Mouse (Mus musculus): ENCODE results near the gene Macrod2. TPM values are rescaled to one million over a fixed set of nuclear protein-coding genes. Genes with fewer than 3 reads are reported as not detected.

The Macrod2 gene
- polyA plus RNA-seq, 1 experiment from 2014 or later: 34.2 TPM

DNA sequence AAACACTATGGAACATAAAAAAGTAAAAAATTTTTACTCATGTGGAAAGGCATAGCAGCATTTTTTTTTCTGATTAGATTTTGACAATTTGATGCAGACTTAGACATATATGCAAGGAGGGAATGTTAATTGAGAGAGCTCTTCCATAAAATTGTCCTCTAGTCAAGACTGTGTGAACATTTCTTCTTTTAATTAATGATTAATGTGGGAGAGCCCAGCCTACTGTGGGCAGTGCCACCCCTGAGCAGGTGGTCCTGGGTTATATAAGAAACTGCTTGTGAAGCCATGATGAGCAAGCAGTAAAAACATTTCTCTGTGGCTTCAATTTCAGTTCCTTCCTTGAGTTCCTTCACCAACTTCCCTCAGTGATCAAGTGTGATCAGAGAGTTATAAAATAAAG lies 730.5 kb downstream of the Macrod2 start:
- no peak for DNase-seq (ENCODE audit: extremely low spot score, low spot score)
- no peaks in the 10 kb centered on the region for H3K9me3 ChIP-seq
- H3K36me3 ChIP-seq (replicated peaks): no peaks in the 10 kb centered on the region
- H3K4me3 ChIP-seq: no peak overlapping the region
- no peak overlapping the region for H3K27ac ChIP-seq
- no peaks in the 10 kb centered on the region for H3K27me3 ChIP-seq (ENCODE audit: poor library complexity, severe bottlenecking)
- 0 out of 2 replicates have a peak, but pooled peaks cover 4% of the 10 kb centered on the region for H3K4me1 ChIP-seq

DNA sequence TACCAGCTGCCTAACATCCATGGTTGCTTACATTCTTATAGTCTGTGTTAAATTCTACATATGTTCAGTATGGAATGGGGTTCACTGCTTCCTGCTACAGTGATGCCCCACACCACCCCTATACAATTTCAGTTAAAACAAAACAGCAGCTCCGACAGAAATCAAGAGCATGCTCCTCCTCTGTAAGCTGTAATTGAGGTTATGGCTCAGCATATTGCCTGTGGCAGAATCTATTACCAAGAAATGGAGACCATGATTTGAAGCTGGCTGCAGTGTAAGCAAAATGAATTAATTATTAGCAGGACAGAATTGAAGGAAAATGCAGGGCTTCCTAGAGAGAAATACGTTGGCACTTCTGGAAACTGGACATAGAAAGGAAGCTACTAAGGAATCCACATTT lies 747.2 kb downstream of the Macrod2 start:
- WGBS: 71% methylated on average over 2 of the region's 2 CpGs
- Histone ChIP-seq H3K27ac (no peak overlapping the region), H3K4me3 (no peak overlapping the region), H3K9me3 (no peaks in the 10 kb centered on the region), H3K36me3 (replicated peaks) (no peaks in the 10 kb centered on the region), H3K27me3 (ENCODE audit: poor library complexity, severe bottlenecking) (no peaks in the 10 kb centered on the region), H3K4me1 (no peaks in the 10 kb centered on the region)
- no peak for DNase-seq (ENCODE audit: extremely low spot score, low spot score)

DNA sequence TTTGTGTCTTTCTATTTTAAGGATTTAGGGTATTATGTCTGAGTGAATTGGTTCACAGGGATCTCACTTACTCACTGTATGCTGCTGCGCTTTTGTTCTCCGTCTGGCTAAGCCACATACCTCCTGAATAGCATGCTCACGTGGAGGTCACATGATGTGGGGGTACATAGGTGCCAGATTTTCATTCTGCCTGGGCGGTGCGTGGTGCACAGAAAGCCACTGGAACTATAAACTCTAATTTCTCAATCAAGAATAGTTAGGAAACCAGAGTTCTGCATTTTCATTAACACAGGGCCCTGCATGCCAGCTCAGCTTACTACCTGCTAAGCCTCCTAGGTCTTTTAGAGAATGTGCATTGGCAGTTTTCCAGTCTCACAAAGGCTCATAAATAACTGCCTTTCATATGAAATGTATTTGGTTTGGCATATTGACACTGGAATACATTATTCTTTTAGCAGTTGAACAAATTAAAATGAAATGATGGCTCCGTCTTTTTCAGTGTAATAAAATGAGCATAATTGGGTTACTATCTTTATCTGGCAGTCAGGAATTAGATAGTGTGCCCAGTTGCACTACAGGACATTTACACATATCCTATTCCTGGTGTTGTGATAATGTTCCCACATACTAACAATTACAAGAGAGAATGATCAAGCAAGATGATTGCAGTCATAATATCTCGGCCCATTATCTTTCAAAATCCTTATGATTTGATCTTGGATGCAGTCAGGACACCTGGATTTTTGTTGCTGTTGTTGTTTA lies 757.1 kb downstream of the Macrod2 start:
- peaks cover 34% of the 10 kb centered on the region for H3K4me1 ChIP-seq
- no peak overlapping the region for H3K4me3 ChIP-seq
- WGBS: 55% methylated on average over 7 of the region's 7 CpGs
- no peaks in the 10 kb centered on the region for H3K36me3 ChIP-seq (replicated peaks)
- H3K27ac ChIP-seq: 0 out of 2 replicates have a peak overlapping the region, but pooled peaks have one; percentile 30
- DNase-seq (ENCODE audit: extremely low spot score, low spot score): peak; percentile 20
- H3K9me3 ChIP-seq: no peaks in the 10 kb centered on the region
- peaks cover 47% of the 10 kb centered on the region for H3K27me3 ChIP-seq (ENCODE audit: poor library complexity, severe bottlenecking)

DNA sequence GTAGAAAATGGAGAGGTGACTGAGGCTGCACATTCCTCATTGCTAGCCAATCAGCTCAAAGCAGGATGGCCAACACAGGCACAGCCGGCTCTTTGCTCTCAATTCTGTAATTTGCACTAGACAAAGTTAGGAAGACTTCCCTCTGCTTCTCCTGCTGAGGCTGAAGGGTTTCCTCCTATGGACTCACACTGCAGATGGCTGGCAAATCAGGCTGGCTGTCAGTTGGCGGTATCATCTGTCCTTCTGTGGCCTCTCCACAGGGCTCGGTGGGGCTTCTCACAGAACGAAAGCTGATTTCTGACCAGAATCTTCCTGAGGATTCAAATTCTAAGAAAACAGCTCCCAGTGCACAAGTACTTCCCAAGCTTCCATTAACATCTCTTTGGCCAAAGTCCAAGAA lies 760.9 kb downstream of the Macrod2 start:
- H3K4me1 ChIP-seq: peaks cover 51% of the 10 kb centered on the region
- H3K27ac ChIP-seq: peak overlapping the region; percentile 61
- H3K9me3 ChIP-seq: no peaks in the 10 kb centered on the region
- H3K27me3 ChIP-seq (ENCODE audit: poor library complexity, severe bottlenecking): peaks cover 43% of the 10 kb centered on the region
- no peaks in the 10 kb centered on the region for H3K36me3 ChIP-seq (replicated peaks)
- H3K4me3 ChIP-seq: no peak overlapping the region
- peak; percentile 24 for DNase-seq (ENCODE audit: extremely low spot score, low spot score)
- 64% methylated on average over 4 of the region's 4 CpGs for WGBS

DNA sequence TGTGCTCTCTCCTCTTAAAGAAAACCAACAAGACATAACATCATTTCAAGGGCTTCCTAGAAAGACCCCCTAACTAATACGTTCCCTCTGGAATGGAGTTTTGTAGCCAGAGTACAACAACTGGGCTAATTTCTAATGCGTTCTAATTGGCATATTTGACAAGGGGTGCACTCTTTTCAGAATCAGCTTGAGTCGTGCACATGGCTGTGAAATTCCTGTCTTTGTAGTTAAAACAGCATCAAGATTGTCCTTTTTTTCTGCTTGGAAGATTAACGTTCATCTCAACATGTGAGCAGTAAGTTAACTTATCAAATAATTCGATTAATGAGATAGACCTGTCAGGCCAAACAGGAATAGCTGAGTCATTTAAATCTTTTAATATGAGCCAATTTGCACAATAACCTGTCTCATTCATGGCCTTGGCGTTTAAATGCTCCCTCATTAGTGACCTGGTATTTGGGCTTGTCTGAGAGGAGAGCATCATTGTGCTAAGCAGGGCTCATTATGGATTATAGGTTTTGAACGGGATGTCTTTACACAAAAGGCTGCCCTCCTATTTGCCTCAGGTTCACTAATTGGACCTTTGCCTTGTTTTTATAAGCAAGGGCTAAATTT lies 762.0 kb downstream of the Macrod2 start:
- 39% methylated on average over 7 of the region's 7 CpGs for WGBS
- Histone ChIP-seq H3K27ac (peak overlapping the region; percentile 61), H3K9me3 (no peaks in the 10 kb centered on the region), H3K4me1 (peaks cover 40% of the 10 kb centered on the region), H3K4me3 (no peak overlapping the region), H3K27me3 (ENCODE audit: poor library complexity, severe bottlenecking) (peaks cover 51% of the 10 kb centered on the region), H3K36me3 (replicated peaks) (no peaks in the 10 kb centered on the region)
- peak; percentile 23 for DNase-seq (ENCODE audit: extremely low spot score, low spot score)

DNA sequence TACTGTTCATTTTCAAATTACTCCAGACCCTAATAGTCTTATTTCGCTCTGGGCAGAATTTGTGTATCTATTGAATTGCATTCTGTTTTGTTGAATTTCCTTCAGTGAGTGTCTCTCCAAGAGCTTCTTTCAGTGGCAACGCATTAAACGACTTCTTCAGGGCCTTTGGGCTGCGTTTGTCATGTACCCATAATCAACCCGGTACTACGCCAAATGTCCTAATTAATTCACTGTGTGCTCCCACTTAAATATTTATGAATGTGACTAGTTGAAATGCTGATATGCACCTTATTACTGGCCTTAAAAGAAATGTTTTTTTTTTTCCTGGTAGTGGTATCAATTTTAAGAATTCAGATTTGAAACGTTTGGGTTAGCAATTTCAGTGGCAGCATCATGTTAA lies 763.1 kb downstream of the Macrod2 start:
- 64% methylated on average over 7 of the region's 7 CpGs for WGBS
- H3K9me3 ChIP-seq: no peaks in the 10 kb centered on the region
- DNase-seq (ENCODE audit: extremely low spot score, low spot score): no peak
- no peak overlapping the region for H3K27ac ChIP-seq
- peaks cover 33% of the 10 kb centered on the region for H3K4me1 ChIP-seq
- no peaks in the 10 kb centered on the region for H3K36me3 ChIP-seq (replicated peaks)
- H3K4me3 ChIP-seq: no peak overlapping the region
- peaks cover 44% of the 10 kb centered on the region for H3K27me3 ChIP-seq (ENCODE audit: poor library complexity, severe bottlenecking)

DNA sequence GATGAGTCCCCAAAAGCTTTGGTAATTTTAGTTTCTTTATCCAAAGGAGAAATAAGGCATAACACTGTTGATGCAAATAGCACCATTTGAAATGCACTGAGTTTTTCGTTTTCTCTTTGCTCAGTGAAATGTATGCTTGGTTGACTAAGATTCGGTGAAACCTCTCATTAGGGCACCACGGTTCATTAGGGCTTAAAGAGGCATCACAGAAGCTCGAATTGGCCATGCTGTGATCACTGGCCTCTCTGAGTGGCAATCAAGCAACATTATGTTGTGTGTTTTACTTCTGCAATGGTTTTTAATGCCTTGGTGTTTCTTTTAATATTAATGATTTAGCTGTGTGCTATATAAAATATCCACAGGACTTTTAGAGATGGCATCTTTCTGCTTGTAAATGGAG lies 768.8 kb downstream of the Macrod2 start:
- no peak overlapping the region for H3K4me3 ChIP-seq
- H3K27me3 ChIP-seq (ENCODE audit: poor library complexity, severe bottlenecking): peaks cover 26% of the 10 kb centered on the region
- H3K4me1 ChIP-seq: peaks cover 18% of the 10 kb centered on the region
- 10% methylated on average over 4 of the region's 4 CpGs for WGBS
- H3K9me3 ChIP-seq: no peaks in the 10 kb centered on the region
- no peaks in the 10 kb centered on the region for H3K36me3 ChIP-seq (replicated peaks)
- H3K27ac ChIP-seq: no peak overlapping the region
- DNase-seq (ENCODE audit: extremely low spot score, low spot score): no peak

DNA sequence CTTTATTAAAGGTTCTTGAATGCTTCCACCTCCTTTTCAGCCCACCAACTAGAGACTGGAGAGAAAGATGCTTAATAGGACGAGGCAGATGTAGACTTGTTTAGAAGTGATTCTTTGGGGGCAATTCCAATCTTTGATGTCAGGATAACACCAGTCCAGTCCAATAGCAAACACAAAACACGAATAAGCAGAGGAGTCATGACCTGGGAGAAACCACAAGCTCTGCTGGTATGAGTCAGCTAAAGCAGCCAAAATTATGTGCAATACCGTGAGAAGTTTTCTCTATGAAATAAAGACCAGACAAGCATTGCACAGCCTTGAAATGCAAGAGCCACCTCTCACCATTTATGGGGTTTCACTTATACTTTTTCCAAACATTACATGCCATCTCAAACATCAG lies 774.5 kb downstream of the Macrod2 start:
- H3K4me1 ChIP-seq: peaks cover 7% of the 10 kb centered on the region
- peaks cover 10% of the 10 kb centered on the region for H3K27me3 ChIP-seq (ENCODE audit: poor library complexity, severe bottlenecking)
- H3K9me3 ChIP-seq: no peaks in the 10 kb centered on the region
- H3K36me3 ChIP-seq (replicated peaks): no peaks in the 10 kb centered on the region
- no peak overlapping the region for H3K27ac ChIP-seq
- 85% methylated on average over 3 of the region's 3 CpGs for WGBS
- DNase-seq (ENCODE audit: extremely low spot score, low spot score): no peak
- H3K4me3 ChIP-seq: no peak overlapping the region

DNA sequence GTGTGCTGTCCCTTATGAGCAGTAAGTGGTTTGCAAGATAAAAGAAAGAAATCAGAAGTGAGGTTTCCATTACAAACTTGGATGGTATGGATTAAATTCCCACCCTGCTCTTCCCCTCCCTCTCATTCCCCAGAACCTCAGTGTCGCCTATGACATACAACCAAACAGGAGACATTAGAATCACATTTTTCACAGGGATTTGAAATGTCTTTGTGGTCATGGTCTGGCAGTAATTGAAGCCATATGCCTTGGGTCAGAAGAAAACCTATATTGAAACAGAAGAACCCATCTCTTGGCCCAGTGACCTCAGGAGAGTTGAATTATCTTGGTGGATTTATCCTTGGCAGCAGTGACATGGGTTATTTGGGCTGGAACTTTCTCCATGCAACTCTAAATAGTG lies 778.1 kb downstream of the Macrod2 start:
- DNase-seq (ENCODE audit: extremely low spot score, low spot score): no peak
- H3K27me3 ChIP-seq (ENCODE audit: poor library complexity, severe bottlenecking): no peaks in the 10 kb centered on the region
- no peak overlapping the region for H3K27ac ChIP-seq
- H3K4me3 ChIP-seq: no peak overlapping the region
- H3K9me3 ChIP-seq: no peaks in the 10 kb centered on the region
- 63% methylated on average over 1 of the region's 1 CpGs for WGBS
- H3K36me3 ChIP-seq (replicated peaks): no peaks in the 10 kb centered on the region
- 0 out of 2 replicates have a peak, but pooled peaks cover 3% of the 10 kb centered on the region for H3K4me1 ChIP-seq

DNA sequence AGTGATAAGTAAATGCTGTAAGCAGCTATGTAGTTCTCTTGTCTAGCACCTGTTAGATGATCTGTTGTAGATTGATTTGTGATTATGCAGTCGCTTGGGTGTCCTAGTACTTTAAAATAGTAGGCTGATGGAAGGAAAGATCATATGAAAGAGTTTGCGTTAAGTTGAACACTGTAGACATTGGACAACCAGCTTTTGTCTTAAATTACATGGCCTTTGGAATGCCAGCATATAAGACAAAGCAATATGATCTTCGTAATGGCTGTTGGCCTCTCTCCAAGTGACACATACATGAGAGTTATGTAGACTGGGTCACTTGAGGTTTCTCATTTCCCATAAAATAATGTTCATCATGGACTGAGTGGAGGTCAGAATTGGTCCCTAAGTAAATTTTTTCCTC lies 778.5 kb downstream of the Macrod2 start:
- WGBS: 88% methylated on average over 3 of the region's 3 CpGs
- H3K4me3 ChIP-seq: no peak overlapping the region
- H3K36me3 ChIP-seq (replicated peaks): no peaks in the 10 kb centered on the region
- no peaks in the 10 kb centered on the region for H3K27me3 ChIP-seq (ENCODE audit: poor library complexity, severe bottlenecking)
- H3K27ac ChIP-seq: no peak overlapping the region
- H3K9me3 ChIP-seq: no peaks in the 10 kb centered on the region
- DNase-seq (ENCODE audit: extremely low spot score, low spot score): no peak
- H3K4me1 ChIP-seq: 0 out of 2 replicates have a peak, but pooled peaks cover 3% of the 10 kb centered on the region

DNA sequence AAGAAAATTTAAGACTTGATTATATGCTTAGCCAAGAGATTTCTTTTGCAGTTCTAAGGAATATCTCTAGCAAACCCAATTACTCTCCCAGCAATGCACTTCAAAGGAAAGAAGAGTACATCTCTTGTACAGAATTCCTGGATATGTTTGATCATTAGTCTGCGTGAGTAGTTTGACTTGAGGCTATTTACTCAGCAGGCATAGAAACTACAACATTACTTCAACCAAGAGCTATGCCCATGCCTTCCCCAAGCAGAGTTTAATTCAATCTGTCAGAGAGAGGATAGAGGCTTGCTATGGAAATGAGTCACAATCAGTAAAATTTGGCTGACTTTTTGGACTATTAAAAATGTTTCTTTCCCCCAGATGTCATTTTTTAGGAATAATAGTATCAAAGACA lies 785.5 kb downstream of the Macrod2 start:
- no peaks in the 10 kb centered on the region for H3K36me3 ChIP-seq (replicated peaks)
- DNase-seq (ENCODE audit: extremely low spot score, low spot score): no peak
- no peak overlapping the region for H3K27ac ChIP-seq
- WGBS: 56% methylated on average over 1 of the region's 1 CpGs
- peaks cover 14% of the 10 kb centered on the region for H3K4me1 ChIP-seq
- H3K9me3 ChIP-seq: no peaks in the 10 kb centered on the region
- no peak overlapping the region for H3K4me3 ChIP-seq
- no peaks in the 10 kb centered on the region for H3K27me3 ChIP-seq (ENCODE audit: poor library complexity, severe bottlenecking)

DNA sequence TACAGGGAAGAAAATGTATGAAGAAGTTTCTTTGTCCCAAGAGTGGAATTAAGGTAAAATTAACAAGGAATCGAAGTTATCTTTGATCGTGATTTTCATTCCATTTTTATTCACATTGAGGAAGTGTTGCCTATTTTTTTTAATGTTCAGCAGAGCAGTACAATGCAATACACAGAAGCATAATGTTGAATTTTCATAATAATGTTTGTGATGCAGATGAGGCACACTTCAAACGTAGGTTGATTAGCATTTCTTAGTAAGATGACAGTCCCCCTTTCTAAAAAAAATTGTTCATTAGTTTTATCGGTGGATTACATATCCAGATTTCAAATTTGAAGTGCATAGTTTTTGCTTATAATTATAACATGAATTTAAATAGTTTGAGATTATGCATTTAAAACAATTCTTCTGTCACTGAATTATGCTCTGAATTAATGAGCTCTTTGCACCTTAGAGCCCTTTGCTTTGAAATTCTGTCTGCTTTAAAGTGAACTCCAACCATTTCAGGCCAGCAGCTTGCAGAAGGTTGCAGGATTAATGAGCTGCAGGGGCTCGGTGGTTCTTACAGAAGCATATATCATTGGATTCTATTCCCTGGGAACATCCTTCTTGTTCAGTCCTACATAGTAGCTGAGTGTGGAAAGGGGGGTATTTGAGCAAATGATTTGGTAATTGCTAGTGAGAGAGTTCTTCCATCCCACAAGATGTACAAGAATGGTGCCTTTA lies 787.1 kb downstream of the Macrod2 start:
- WGBS: 76% methylated on average over 5 of the region's 5 CpGs
- Histone ChIP-seq H3K4me1 (peaks cover 14% of the 10 kb centered on the region), H3K27me3 (ENCODE audit: poor library complexity, severe bottlenecking) (no peaks in the 10 kb centered on the region), H3K4me3 (no peak overlapping the region), H3K36me3 (replicated peaks) (no peaks in the 10 kb centered on the region), H3K27ac (no peak overlapping the region), H3K9me3 (no peaks in the 10 kb centered on the region)
- DNase-seq (ENCODE audit: extremely low spot score, low spot score): no peak

DNA sequence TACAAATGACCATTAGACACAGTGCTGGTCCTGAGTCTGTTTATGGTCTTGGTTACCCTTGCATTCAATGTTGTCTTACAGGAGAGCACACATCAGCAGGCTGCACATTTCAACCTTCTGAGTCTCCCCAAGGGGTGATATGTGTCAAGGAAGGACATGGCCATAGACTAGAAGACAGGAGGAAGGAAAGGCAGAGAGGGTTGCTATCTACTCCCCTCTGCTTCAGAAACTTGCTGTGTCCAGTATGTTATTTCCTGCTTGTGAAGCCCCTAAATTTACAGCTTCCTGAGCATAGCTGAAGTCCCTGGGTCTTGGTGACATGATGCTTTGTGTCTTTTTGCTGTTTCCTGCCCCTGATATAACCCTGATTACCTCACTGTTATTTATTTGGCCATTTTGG lies 799.4 kb downstream of the Macrod2 start:
- Histone ChIP-seq H3K27me3 (ENCODE audit: poor library complexity, severe bottlenecking) (no peaks in the 10 kb centered on the region), H3K4me3 (no peak overlapping the region)

More for the DNA sequence above, 799.4 kb downstream of the Macrod2 start:
- no peak for DNase-seq (ENCODE audit: extremely low spot score, low spot score)
- Histone ChIP-seq H3K4me1 (peaks cover 2% of the 10 kb centered on the region; the same call in 1 of the 2 replicates), H3K36me3 (replicated peaks) (no peaks in the 10 kb centered on the region), H3K9me3 (no peaks in the 10 kb centered on the region), H3K27ac (no peak overlapping the region)
